Mouse (Mus musculus) testis, adult 2 months (tissue): Measurements from ENCODE around the gene Ddah2. TPM values are rescaled to one million over a fixed set of nuclear protein-coding genes. Genes with fewer than 3 reads are reported as not detected.

Experiments used
- H3K27ac ChIP-seq: fragments of 200-500 bp; 2 replicates; pipeline ENCODE4 v1.5.1; 2012; ENCODE audit warnings: low read depth, low read length; ENCODE audit not compliant: control insufficient read depth, insufficient read depth
- H3K27me3 ChIP-seq: fragments of 200-500 bp; 2 replicates; pipeline ENCODE4 v1.6.1; 2012; ENCODE audit warnings: mild to moderate bottlenecking, low read length, moderate library complexity; ENCODE audit not compliant: control insufficient read depth, insufficient read depth
- H3K36me3 ChIP-seq: fragments of 200-500 bp; 2 replicates; pipeline ENCODE4 v1.6.1; 2012; ENCODE audit warnings: mild to moderate bottlenecking, low read length; ENCODE audit not compliant: control insufficient read depth, insufficient read depth
- H3K4me1 ChIP-seq: fragments of 200-500 bp; 2 replicates; pipeline ENCODE4 v1.6.1; 2012; ENCODE audit warnings: low read length; ENCODE audit not compliant: control insufficient read depth, insufficient read depth
- H3K4me3 ChIP-seq: fragments of 200-500 bp; 2 replicates; pipeline ENCODE4 v1.5.1; 2012; ENCODE audit warnings: low read depth, mild to moderate bottlenecking, low read length, moderate library complexity, mixed read lengths; ENCODE audit not compliant: control insufficient read depth
- CTCF ChIP-seq: fragments of 200-500 bp; IDR thresholded peaks from 2 replicates; pipeline ENCODE4 v1.5.1; 2012; ENCODE audit warnings: low read depth, mild to moderate bottlenecking, inconsistent platforms, low read length, moderate library complexity; ENCODE audit not compliant: control insufficient read depth, insufficient read depth, insufficient replicate concordance
- POLR2A ChIP-seq: fragments of 200-500 bp; IDR thresholded peaks from 2 replicates; pipeline ENCODE4 v1.6.1; 2012; ENCODE audit warnings: low read depth, mild to moderate bottlenecking, inconsistent platforms, low read length, moderate library complexity; ENCODE audit not compliant: control insufficient read depth
- polyA plus RNA-seq: library from polyadenylated mRNA; depleted of rRNA; stranded (reverse); fragments of >200 nt; gene quantifications from 2 replicates; pipeline ENCODE4 v1.2.3, GENCODE M21; 2012

Ddah2 gene
- polyA plus RNA-seq, 1 experiment: 11.1 TPM

DNA sequence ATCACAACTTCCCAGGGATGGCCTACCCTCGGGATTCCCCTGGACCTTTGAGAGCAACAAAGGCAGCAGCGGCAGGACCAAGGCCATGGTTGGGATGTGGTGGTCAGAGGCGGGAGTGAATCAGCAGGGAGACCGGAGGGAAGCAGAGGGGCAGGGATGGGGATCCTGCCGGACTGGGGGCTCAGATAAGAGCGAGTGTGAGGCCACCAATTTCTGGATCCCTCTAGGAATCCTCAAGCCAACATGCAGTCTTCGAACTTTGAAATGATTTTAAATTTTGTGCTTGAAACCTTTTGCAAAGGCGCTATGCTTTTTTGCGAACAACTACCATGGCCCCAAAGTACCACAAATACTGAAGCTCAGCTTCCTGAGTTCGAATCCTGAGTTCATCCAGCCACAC lies 7.2 kb downstream of the Ddah2 start, which contains the start of gene Mpig6b:
Gene Mpig6b (minus strand): TSS at position 101 of the 400 bp plus-strand sequence.
- peak within 1 kb of the TSS; percentile 84 for H3K4me3 ChIP-seq
- no peaks in the 10 kb centered on the region for H3K36me3 ChIP-seq
- H3K27ac ChIP-seq: no peak within 1 kb of the TSS
- H3K4me1 ChIP-seq: peaks cover 16% of the 10 kb centered on the region
- peaks cover 7% of the 10 kb centered on the region; the same call in 1 of the 2 replicates for H3K27me3 ChIP-seq
- no peak for TF ChIP-seq CTCF
- TF ChIP-seq POLR2A: no peak

DNA sequence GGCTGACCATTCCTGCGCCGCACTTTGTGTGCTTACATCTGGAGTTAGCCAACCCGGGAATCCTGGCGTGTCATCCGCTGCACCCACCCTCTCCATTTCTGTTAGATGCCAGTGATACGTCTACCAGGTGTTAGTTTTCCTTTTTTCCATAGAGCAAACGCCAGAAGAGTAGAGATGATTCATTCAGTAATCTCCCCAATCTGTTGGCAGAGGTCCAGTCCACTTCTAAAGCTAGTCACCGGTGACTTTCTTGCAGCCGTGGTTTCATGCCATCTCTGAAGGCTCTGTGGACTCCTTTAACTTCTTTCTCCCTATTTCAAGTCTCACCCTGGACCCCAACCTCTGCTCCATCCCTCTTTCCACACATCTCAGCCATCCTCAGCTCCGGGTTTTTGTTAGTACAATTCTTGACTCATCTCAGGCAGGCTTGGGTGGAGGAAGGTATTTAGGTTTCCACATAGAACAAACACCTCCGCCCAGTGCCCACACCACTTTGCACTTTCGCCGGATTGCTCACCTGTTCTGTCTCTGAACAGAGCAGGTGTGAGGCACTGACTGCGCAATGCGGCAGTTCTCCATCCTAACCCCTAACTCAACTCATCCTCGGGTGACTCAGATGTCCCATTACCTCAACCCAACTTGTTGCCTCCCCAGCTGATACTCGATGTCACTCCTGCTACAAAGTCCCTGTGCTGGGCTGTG lies 9.5 kb downstream of the Ddah2 start:
- H3K27me3 ChIP-seq: peaks cover 7% of the 10 kb centered on the region; the same call in 1 of the 2 replicates
- no peak for TF ChIP-seq CTCF
- TF ChIP-seq POLR2A: no peak
- H3K36me3 ChIP-seq: no peaks in the 10 kb centered on the region
- H3K4me1 ChIP-seq: peaks cover 13% of the 10 kb centered on the region
- no peak overlapping the region for H3K27ac ChIP-seq
- H3K4me3 ChIP-seq: peak overlapping the region; percentile 71

GRCm38 (mm10) chr17:35070556-35071229 lies 11.9 kb downstream of the Ddah2 start:
- peaks cover 2% of the 10 kb centered on the region for H3K4me1 ChIP-seq
- H3K36me3 ChIP-seq: no peaks in the 10 kb centered on the region
- H3K27me3 ChIP-seq: peaks cover 3% of the 10 kb centered on the region; the same call in 1 of the 2 replicates
- no peak overlapping the region for H3K4me3 ChIP-seq
- no peak overlapping the region for H3K27ac ChIP-seq
- TF ChIP-seq CTCF (no peak), POLR2A (no peak)

DNA sequence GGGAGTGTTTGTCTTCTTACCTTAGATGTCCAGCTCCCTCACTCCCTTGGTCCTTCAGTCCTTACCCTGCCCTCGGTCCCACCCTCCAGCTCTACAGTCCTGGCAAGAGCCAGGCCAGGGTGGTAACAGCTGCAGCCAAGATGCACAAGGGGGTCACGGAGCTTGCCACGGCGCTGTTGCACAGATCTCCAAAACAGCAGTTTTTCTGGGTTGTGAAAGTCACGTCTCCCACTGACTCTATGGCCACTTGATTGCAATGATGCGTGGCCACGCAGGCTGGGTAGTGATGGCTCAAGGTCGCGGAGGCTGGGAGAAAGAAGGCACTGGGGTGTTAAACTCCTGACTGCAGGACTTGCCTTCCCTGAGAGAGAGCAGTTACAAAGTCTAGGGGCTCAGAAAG lies 12.6 kb downstream of the Ddah2 start:
- Histone ChIP-seq H3K36me3 (no peaks in the 10 kb centered on the region), H3K27me3 (no peaks in the 10 kb centered on the region), H3K4me3 (no peak overlapping the region), H3K4me1 (peaks cover 2% of the 10 kb centered on the region), H3K27ac (no peak overlapping the region)
- TF ChIP-seq CTCF (no peak), POLR2A (no peak)

- peaks cover 2% of the 10 kb centered on the region for H3K4me1 ChIP-seq
- H3K4me3 ChIP-seq: no peak overlapping the region
- no peaks in the 10 kb centered on the region for H3K36me3 ChIP-seq
- no peaks in the 10 kb centered on the region for H3K27me3 ChIP-seq
- no peak overlapping the region for H3K27ac ChIP-seq
- TF ChIP-seq POLR2A (no peak), CTCF (no peak)
Measured at GRCm38 (mm10) chr17:35074097-35074496, 15.3 kb downstream of the Ddah2 start.

DNA sequence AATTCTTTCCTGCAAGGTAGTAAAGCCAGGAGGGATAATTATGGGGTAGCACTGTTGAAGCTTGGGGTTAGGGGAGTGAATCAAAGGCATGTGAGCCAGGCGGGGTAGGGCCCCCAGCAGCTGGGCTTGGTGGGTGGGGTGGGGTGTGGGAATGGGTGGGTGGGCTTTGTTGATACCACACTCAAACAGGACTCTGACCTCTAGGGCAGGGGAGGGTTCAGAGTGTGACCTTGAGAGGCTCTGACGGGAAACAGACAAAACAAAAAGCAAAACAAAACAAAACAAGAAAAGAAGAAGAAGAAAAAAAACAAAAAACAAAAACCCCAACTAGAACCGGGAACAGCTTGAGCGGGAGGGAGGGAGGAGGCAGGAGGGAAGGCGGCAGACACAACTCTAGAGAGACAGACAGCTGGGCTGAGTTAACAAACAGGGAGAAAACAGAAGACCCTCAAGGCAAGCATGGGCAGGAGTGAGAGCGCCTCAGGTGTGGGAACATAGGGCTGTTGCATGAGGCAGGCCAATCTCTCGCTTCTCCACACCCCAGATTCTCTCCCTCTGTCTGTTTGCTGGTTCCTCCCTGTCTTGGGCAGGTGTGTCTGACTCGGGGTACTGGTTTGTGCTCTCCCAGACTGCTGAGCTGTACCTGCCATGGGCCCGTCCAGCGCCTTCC lies 17.8 kb downstream of the Ddah2 start, which contains the start of gene Ly6g6e:
Gene Ly6g6e (plus strand): TSS at position 396 of the 670 bp plus-strand sequence.
- Histone ChIP-seq H3K27ac (peak within 1 kb of the TSS; percentile 44), H3K4me1 (peaks cover 4% of the 10 kb centered on the region), H3K27me3 (no peaks in the 10 kb centered on the region), H3K4me3 (no peak within 1 kb of the TSS), H3K36me3 (no peaks in the 10 kb centered on the region)
- TF ChIP-seq POLR2A: no peak

DNA sequence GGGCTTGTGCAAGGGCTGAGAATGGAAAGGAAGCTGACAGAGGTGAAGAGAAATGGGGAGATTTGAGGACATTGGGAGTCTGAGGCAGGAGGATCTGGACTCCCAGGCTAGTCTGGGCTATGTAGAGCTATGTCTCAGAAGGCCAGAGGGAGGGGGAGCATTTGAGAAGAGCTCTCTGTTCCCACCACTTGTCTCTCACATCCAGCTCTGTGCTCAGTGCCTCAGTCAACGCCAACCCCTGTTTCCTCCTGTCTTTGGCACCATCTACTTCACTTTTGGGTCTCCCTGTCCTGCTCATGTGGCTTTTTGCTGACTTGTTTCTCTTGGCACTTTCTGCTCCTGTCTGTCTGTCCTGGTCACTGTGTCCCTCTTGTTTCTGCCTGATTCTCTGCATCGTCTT lies 18.4 kb downstream of the Ddah2 start:
- Histone ChIP-seq H3K27ac (no peak overlapping the region), H3K36me3 (no peaks in the 10 kb centered on the region), H3K4me3 (no peak overlapping the region), H3K4me1 (peaks cover 4% of the 10 kb centered on the region), H3K27me3 (no peaks in the 10 kb centered on the region)
- no peak for TF ChIP-seq POLR2A
- TF ChIP-seq CTCF: no peak
